Mouse (Mus musculus): ENCODE data around the gene Ndufa3.
"Not testable (repeated sequence)": the region's sequence is repeated elsewhere in the genome, so short reads cannot be mapped to it uniquely, and the experiment has no call there.

The Ndufa3 gene

DNA sequence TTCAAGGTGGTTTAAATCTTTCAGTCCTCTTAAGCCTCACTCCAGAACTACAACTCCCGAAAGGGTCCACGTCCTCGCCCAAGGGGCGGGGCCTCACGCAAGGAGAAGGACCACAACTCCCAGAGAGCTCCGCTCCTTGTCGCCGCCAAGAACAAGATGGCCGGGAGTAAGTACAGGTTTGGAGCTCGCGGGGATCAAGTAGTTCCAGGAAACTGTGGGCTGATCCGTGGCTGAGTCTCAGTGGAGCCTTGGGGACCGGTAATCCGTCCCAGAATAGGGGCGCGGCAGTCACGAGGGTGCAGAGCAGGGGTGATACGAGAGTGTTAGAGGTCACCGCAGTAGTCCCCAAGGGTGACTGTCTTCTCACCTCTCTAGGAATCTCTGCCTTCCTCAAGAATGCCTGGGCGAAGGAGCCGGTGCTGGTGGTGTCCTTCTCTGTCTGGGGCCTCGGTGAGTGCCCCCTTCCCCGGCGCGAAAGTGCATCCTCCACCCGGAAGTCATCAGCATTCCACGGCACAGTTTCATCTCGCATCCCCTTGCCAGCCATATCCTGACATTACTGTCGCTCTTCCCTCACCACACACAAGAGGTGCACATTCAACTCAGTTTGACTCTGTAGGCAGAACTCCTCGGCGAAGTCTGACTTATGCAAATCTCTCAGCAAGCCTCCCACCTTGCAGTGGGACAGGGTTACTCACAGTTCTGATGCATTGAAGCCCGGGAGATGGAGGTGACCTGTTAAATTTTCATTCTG is at the start of gene Ndufa3:
TSS of gene Ndufa3 (plus strand) at position 132 of the 754 bp plus-strand sequence.
- DNase-seq (ENCODE audit: low read depth) = peak; percentile 94

DNA sequence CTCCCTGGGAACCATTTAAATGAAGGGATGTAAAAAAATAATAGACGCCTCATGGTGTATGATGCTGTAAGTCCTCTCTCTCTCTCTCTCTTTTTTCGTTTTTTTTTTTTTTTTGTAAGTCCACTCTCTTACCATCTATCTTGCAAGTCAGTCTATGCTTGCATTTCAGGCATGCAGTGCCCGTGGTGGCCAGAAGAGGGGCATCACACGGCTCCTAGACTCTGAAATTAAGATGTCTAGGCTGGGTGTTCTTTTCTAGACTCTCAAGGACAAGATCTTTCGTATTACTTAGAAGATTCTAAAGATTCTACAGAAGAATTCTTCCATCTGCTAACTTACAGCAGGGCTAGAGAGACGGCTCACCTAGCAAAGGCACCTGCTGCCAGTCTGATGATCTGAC is 47.4 kb upstream of the Ndufa3 start:
- peak; percentile 38 for DNase-seq (ENCODE audit: low read depth)

DNA sequence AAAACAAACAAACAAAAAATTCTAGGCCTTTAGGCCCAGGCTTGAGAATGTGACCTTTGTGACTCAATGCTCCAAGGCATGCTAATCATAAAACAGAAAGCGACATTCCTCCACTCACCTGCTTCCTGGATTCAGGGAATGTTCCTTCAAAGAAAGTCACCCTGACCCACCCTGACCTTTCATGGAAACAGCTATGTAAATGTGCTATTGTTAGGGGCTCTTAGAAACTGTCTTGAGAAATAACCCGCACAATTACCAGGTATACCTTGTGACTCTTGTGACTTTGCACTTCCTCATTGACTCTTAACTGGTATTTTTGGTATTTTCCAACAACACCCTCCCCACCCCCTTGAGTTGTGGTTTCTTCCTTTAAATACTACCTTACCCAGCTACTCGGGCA is 46.6 kb upstream of the Ndufa3 start:
- DNase-seq (ENCODE audit: low read depth) = not testable (repeated sequence)

DNA sequence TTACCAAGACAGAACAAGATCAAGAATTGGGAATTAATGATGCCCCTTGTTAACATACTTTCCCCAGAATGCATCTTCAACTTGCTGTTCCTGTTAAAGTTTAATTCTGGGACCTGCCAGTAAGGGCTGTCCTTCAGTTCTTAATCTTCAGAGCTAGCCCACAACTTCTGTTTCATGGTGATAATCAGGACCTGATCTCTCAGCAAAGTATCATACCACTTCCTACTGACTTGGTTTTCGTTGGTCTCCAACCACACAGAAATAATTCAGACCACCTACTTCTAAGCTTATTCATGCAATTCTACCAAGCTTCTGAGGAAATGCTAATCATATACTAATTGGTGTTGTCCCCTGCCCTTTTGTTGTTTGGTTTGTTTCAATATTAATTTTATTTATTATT is 45.3 kb upstream of the Ndufa3 start:
- no peak for DNase-seq (ENCODE audit: low read depth)

DNA sequence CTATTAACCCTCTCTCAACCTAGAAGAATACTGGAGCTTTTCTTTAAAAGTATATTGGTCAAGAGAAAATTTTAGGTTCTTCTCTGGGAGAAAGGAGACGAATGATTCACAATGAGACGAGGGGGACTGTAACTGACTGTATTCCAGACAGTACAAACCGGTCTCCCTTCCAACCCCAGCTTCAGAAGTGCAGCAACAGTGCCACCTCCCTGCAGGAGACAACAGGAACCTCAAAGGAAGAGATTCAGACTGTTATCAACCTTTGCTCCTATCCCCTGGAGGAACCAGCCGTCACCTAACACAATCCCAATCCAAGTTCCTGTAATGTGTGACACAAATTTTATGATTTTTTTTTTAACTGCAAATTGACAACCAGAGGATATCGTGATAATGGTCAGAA is 43.0 kb upstream of the Ndufa3 start:
- peak; percentile 79 for DNase-seq (ENCODE audit: low read depth)

DNA sequence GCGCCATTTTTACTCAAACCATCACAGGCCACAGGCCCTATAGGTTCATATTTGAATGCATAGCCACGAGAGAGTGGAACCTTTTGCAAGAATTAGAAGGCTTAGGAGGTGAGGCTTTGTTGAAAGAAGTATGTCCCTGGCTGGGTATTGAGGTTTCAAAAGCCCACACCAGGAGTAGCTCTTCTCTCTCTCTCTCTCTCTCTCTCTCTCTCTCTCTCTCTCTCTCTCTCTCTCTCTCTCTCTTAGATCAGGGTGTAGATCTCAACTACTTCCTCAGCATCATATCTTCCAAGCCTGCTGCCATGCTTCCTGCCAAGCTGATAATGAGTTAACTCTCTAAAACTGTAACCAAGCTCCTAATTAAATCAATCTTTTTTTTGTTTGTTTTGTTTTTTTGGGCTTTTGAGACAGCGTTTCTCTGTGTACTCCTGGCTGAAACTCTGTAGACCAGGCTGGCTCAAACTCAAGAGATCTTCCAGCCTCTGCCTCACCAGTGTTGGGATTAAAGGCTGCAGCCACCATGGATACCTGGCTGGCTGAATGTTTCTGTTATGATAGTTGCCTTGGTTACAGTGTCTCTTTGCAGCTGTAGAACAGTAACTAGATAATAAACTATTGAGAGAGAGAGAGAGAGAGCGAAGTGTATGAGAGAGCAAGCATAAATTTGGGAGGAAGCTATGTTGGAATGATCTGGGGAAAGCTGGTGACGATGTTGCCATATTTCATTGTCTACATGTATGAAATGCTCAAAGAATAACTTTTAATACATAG is 40.6 kb upstream of the Ndufa3 start:
- DNase-seq (ENCODE audit: low read depth) = no peak

DNA sequence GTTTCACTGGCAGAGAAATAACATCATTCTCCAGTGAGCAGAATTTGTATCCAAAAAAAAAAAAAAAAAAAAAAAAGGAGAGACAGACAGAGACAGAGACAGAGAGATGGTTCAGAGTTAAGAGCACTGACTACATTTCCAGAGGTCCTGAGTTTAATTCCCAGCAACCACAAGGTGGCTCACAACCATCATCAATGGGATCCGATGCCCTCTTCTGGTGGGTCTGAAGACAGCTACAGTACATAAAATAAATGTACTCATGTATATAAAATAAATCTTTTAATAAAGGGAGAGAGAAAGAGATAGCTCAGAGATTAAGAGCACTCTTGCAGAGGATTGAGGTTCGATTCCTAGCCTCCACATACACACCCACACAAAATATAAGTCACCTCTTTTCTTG is 39.0 kb upstream of the Ndufa3 start:
- no peak for DNase-seq (ENCODE audit: low read depth)

DNA sequence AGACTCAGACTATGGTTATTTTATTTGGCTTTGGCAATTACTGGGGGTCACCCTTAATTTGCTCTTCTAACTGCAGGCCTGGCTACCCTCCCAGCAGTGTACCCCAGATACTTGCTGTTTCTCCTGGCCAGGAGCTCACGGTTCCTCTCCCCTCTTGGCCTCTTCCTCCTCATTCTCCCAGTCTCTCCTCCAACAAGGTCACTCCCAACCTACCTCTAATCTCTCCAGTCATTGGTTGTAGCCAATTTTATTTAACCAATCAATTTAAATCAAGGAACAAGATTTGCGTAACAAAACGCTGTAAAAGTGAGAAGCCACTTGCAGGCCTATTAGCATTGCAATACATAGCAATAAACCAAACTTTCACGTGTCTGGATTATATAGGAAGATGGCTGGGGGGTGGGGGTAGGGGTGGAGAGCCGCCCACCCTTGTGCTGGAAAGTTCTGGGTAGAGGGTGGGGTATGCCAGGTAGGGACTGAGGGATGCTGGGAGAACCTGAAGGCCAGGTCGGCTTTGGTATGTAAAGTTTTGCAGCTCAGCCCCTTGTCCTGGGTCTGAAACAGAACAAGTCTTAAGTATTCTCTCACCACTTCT is 38.1 kb upstream of the Ndufa3 start:
- DNase-seq (ENCODE audit: low read depth) = no peak

DNA sequence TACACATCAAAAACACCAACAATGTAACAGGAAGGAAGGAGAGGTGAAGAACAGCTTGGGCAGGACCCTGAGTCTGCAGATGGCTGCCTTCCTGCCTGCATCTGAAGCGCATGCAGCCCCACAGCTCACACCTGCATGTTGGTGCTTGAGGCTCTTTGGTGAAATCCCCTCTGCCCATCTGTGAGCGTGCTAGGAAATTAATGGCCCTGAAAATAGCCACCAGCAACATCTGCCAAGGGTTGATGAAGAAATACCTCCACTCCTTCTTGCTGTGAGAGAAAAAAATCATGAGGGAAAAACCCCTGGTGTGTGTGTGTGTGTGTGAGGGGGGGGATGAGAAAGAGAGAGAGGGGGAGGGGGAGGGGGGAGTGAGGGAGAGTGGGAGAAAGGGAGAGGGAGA is 37.1 kb upstream of the Ndufa3 start:
- no peak for DNase-seq (ENCODE audit: low read depth)

DNA sequence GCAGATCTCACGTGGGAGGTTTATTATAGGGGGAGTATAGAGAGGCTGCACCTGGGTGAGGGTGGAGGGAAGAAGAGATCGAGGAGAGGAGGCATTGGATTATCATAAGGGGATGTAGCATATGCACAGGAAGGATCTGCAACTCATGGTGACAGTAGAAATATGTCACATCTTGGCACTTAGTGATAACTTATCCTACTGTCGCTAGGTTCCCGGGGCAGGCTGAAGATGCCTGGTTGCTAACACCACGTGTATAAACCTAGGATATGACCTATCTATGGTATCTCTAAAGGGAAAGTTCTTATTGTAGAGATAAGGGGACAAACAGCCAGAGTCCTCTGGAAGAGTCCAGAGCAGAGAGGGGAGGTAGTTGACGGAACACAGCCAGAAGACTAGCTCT is 31.4 kb upstream of the Ndufa3 start:
- no peak for DNase-seq (ENCODE audit: low read depth)

DNA sequence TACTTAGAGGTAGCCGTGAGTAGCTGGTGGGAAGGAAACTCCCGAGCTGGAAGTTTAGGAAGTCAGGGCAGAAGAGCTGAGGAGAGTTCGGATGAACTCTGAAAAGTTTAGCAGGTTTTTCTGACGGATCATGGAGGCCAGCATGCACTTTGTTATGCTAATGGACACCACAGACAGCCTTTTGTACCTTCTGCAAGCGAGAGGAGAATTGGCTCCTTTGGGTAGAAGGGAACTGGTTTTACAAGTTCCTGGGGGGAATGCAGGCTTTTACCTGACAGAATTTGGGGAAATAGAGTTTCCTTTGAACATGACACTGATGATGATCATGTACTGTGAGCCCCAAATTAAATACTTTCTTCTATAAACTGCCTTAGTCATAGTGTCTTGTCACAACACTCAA is 30.9 kb upstream of the Ndufa3 start:
- DNase-seq (ENCODE audit: low read depth) = no peak

DNA sequence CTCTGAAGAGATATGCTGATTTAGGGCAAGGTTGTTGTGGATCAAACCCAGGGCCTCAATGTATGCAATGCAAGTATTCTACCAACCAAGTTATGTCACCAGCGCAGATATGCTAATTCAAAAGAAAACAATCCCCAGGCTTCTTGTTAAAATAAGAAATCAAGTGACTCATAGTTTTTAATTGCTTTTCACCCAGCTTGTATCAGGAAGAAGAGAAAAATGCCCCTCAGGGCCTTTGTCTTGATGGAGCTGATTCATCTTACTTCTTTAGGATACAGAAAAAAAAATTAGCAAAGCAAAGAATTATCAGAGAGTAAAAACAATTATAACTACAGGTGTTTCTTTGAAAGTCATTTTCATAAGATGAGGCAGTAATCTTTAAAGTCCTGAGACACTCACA is 29.9 kb upstream of the Ndufa3 start:
- no peak for DNase-seq (ENCODE audit: low read depth)

DNA sequence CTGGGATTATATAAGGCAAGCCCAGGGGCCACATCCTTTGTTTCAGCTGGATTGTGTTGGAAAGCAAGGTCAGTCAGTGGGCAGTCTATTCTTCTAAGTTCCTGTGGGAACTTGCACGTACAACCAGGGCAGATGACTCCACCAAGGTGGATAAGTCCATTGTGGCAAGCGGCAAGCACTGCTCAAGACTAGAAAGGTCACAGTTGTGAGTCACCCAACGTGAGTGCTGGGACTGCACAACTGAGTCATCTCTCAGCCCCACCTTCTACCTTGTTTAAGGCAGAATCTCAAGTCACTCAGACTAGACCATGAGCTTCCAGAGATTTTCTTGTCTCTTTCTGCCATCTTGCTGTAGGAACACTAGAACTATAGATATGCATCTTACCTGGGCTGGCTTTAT is 26.6 kb upstream of the Ndufa3 start:
- no peak for DNase-seq (ENCODE audit: low read depth)

DNA sequence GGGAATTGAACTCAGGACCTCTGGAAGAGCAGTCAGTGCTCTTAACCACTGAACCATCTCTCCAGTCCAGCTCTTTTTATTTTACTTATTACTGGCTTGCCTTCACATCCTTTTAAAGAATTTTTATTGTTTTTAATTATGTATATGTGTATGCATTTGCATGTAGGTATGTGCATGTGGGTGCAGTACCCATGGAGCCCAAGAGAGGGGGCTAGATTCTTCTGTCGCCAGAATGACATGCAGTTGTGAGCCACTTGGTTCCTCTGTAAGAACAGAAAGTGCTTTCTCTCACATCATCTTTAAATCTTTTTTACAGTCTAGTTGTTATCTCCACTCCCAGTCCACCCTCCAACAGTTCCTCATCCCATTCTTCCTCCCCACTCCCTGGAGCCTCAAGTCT is 25.6 kb upstream of the Ndufa3 start:
- no peak for DNase-seq (ENCODE audit: low read depth)

DNA sequence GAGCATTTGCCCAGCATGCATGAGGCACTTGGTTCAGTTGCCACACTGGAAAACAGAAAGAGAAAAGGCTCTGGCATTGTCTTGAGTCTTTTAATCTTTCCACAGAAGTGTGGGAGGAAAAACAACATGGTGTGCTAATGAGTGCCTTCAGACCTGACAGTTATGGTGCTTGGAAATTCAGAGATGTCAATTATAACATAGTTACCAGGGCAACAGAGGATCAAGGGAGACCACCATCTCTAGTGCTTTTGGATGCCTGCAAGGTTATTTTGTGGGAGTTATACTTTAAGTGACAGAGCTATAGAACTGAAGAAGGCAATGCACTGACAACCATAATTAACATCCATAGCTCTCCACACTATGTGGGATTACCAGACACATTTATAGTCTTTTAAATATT is 23.3 kb upstream of the Ndufa3 start:
- no peak for DNase-seq (ENCODE audit: low read depth)

DNA sequence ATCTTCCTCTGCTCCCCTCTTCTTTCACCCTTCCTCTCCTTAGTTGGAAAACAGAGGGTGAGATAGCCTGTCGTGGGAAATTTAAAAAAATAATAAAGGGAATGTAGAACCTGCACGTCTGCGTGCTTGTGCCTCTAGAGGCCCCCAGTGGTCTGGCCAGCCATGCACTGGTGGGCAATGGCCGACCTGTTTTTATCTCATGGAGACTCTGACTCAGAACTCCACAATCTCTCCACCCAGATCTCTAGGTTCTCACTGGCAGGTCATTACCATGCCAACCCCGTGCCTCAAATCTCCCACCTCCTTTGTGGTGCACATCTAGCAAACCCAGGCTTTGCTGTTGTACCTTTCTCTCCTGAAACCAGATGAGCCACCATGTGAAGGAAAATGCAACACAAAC is 22.5 kb upstream of the Ndufa3 start:
- no peak for DNase-seq (ENCODE audit: low read depth)

DNA sequence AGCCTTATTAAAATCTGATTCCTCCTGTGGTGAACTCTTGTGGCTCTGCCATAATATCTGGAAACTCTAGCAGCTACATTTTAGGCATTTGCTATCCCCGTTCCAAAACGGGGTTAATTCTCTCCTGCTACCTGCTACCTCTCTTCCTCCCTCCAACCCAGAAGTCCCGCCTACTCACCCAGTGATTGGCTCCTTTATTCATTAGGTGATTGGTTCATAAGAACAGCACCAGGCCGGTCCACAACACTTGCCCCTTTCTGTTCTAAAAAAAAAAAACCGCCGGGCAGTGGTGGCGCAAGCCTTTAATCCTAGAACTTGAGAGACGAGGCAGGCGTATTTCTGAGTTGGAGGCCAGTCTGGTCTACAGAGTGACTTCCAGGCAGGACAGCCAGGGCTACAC is 22.0 kb upstream of the Ndufa3 start:
- no peak for DNase-seq (ENCODE audit: low read depth)

DNA sequence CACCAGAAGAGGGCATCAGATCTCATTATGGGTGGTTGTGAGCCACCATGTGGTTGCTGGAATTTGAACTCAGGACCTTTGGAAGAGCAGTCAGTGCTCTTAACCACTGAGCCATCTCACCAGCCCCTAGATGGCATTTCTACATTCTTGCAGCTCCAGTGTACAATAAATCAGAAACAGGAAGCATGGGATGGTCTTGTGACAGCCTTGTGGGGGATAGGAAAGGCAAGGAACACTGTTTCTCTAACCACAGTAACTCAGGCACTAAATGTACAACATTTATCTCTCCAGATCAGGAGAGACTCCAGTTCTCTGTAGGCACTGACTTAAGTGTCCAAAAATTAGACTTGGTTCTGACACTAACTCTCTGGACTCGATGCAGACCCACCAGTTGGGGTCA is 19.4 kb upstream of the Ndufa3 start:
- DNase-seq (ENCODE audit: low read depth) = not testable (repeated sequence)

DNA sequence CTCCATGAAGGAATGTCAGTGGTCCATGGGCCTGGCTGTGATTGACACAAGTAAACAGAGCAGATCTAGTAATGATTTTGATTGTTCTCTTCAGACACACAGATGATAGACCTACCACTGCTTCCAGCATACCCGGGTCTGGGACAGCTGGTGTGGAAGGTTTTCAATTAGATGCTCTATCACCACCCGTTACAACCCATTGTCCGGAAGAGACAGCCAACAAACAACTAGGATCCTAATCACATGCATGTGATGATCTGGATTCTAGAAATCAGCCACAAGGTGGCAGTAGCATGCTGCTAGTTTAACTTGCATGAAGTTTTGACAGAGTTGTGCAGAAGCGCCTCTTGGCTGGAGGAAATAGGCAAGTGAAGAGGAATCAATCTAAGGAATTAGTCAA is 16.1 kb upstream of the Ndufa3 start:
- peak; percentile 94 for DNase-seq (ENCODE audit: low read depth)

DNA sequence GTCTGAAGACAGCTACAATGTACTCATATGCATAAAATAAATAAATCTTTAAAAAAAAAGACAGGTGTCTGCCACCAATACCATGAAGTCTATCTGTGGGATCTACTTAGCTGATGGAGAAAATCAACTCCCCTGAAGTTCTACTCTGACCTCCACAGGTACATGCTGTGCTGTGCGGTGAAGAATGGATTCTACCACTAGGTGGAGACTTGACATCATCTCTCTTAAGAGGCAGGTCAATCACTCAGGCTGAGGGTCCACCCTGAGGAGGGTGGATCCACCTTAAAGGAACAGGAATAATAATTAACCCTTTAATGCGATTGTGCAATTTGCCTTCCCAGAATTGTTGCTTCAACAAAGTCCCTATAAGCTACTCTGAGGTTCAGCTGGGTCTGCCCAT is 10.4 kb upstream of the Ndufa3 start:
- DNase-seq (ENCODE audit: low read depth) = peak; percentile 60

DNA sequence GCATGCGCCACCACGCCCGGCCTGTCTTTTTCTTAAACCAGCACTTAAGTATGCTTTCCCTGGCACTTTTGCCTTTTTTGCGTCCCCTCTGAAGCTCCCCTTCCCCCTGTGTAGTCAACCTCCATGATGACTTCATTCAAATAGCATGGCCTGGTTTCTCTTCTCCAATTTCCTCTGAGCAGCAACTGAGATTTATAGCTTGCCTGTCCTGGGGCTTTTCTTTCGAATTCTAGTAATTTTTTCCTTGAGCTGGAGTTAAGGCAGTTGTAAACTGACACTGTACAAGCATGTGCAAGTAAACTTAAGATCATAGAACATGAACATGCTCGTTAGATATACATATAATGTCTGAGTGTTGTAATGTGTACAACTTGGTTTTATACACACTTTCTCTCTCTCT is 9.8 kb upstream of the Ndufa3 start:
- peak; percentile 16 for DNase-seq (ENCODE audit: low read depth)

DNA sequence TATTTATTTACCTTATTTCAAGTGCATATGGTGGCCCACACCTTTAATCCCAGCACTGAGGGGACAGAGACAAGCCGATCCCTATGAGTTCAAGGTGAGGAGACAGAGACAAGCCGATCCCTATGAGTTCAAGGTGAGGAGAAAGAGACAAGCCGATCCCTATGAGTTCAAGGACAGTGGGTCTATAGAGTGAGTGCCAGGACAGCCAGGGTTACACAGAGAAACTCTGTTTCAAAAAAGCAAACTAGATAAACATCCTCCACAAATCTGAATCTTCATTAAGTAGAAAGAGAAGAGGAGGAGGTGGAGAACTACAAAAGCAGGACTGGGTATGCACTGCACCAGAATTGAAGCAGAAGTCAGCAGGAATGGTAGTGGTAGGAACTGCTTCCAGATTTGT is 8.5 kb upstream of the Ndufa3 start:
- no peak for DNase-seq (ENCODE audit: low read depth)

DNA sequence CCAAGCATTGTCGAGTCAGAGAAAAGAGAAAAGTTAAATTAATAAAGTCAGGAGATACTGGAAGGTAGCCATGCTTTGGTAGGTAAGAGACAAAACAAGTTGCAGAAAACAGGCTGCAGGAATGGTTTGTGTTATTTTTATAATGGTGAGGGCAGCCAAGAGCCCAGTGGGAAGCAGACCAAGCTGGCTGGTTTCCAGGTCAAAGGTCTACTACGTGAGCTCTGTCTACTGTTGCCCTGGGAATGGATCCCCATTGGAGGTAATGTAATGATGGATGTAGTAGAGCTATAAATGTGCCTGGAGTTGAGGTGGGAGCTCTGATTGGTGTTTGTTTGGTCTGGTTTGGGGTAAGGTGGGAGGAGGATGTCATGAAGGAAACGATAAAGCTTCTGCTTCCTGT is 8.1 kb upstream of the Ndufa3 start:
- peak; percentile 57 for DNase-seq (ENCODE audit: low read depth)

All from NIH3T3 (cell line).